Comparison of ENCODE assay signal across 16 mouse cellular contexts in the genomic region with DNA sequence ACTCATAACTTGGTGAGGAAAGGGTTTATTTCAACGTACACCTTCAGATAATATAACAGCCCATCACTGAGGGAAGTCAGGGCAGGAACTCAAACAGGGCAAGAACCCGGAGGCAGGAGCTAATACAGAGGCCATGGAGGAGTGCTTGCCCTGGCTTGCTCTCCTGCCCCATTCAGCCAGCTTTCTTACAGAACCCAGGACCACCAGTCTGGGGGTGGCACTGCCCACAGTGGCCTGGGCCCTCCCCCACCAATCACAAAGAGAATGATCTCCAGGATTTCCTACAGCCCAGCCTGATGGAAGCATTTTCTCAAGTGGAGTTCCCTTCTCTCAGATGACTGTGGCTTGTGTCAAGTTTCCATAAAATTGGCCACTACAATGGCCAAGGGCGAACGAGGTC.
"Had no signal": no experiment of that assay in that cellular context is flagged by ENCODE, and none has a peak within 500 bp of the region (broad histone marks: within the 10 kb centered on the region; RNA-seq: fewer than 3 reads in every experiment).

No protein-coding gene starts in this region.

- H3K9me3 ChIP-seq: neural tube, embryonic 13.5 days; neural tube, embryonic 15.5 days; stomach, embryonic 15.5 days had no signal

- H3K27me3 ChIP-seq: neural tube, embryonic 13.5 days; neural tube, embryonic 15.5 days; stomach, embryonic 15.5 days had no signal

- H3K36me3 ChIP-seq: neural tube, embryonic 13.5 days; neural tube, embryonic 15.5 days; stomach, embryonic 15.5 days had no signal

- H3K4me3 ChIP-seq: neural tube, embryonic 13.5 days; neural tube, embryonic 15.5 days; stomach, embryonic 15.5 days had no signal

- H3K4me2 ChIP-seq: neural tube, embryonic 13.5 days; neural tube, embryonic 15.5 days; stomach, embryonic 15.5 days had no signal

- H3K27ac ChIP-seq: neural tube, embryonic 13.5 days; neural tube, embryonic 15.5 days; stomach, embryonic 15.5 days; stomach, postnatal 0 days had no signal

- H3K4me1 ChIP-seq: neural tube, embryonic 13.5 days; neural tube, embryonic 15.5 days; stomach, embryonic 15.5 days had no signal

- DNase-seq: retina, postnatal 1 day; right cerebral cortex, adult 18-20 months; right cerebral cortex, postnatal 14 days; right cerebral cortex, postnatal 25 days; right cerebral cortex, postnatal 4 days; spleen, adult 18-20 months; thymus, adult 18-20 months; thymus, adult 2 months; thymus, postnatal 14 days; thymus, postnatal 25 days; thymus, postnatal 36 days; thymus, postnatal 4 days had no signal

- H3K9ac ChIP-seq: neural tube, embryonic 13.5 days; neural tube, embryonic 15.5 days; stomach, embryonic 15.5 days had no signal
